Mouse (Mus musculus): ENCODE measurements around the gene Galc.

Gene Galc

GRCm38 (mm10) chr12:98258845-98259517 is at the start of gene Galc:
Galc (minus strand) TSS chr12:98259459.
- DNase-seq: peak; percentile 92

- no peak for DNase-seq
Observed at GRCm38 (mm10) chr12:98307179-98307915, 48.1 kb upstream of the Galc start.

GRCm38 (mm10) chr12:98303013-98303412 is 43.8 kb upstream of the Galc start:
- no peak for DNase-seq

DNA sequence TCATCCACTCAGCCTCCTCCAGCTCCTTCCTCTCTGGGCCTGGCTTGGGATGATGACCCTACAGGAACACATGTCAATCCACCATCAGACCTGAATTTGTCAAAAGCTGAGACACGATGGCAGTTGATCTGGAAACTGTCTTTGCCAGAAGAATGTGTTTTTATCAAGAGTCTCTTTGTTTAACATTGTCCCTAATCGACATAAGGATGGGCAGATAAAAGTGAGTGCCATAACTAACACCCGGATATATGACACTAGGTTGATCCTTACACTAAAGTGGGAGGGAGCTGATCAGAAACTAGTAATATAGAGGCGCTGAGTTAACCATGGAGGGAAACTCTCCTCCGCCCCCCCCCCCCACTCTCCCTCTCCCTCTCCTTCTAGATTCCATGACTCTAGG is 42.7 kb upstream of the Galc start:
- DNase-seq: no peak

GRCm38 (mm10) chr12:98294241-98294640 is 35.0 kb upstream of the Galc start:
- no peak for DNase-seq

DNA sequence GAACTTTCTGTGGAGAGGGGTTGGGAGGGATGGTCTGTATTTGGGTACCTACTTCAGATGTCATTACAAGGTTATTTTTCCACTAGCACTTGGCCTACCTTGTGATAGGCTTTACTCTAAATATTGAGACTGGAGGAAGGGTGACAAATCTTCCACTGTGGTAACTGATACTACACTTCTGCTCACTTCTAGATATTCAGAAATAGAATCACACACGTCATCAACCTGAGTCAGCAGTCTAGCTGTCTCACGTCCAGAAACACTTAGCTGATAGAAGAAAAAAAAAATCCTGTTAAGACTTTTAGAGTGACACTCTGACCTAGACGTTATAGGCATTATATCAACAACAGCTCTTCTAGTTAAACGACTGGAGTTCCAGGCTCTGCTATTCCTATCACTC is 33.0 kb upstream of the Galc start:
- no peak for DNase-seq

DNA sequence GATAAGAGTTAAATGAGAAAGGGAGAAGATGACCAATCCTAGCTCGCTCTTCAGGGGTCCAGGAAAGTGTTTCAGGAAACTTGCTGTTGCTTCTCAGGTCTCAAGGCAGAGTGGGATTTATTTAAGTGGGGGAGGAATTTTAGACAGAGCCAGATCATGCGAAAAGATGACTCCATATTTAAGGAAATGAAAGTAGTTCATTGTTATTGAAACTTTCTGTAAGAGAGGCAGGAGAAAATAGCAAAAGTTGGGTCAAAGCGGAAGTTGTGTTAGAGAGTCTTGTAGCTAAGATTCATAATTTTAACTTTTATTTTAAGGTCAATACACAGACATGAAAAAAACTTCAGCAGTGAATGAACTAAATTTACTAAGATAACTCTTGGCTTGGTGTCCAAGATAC is 31.2 kb upstream of the Galc start:
- DNase-seq: no peak

- no peak for DNase-seq
Observed at GRCm38 (mm10) chr12:98284477-98284876, 25.2 kb upstream of the Galc start.

GRCm38 (mm10) chr12:98283487-98283860 is 24.2 kb upstream of the Galc start:
- DNase-seq: no peak

DNA sequence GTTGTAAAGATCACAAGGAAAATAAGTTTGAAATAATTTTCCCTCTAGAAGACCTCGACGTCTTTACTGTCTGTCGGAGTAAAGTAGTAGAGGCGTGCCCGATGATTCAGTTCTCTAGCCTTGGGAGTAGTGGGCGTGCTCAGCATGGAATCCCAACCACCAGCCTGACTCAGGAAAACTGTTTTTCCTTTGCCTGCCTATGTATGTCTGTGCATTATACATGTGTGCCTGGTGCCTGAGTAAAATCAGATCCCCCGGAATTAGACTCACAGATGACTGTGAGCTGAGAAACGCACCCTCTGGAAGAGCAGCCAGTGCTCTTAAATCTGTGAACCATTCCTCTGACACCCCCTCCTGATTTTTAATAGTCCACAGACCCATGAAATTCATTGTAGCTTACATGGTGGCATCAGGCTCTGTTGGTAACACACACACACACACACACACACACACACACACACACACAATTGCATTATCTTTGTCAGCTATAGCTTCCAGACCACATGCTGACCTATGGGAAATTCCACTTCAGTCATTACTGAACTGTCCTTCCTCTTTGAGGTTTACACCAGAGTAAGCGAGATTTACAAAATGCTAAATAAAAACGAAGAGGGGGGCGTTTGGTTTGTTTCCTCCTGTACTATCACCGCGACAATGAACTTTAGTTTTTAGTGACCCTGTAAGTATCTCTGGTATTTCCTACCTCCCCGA is 23.7 kb upstream of the Galc start:
- DNase-seq: no peak

- DNase-seq: no peak
Observed at GRCm38 (mm10) chr12:98280996-98281395, 21.7 kb upstream of the Galc start.

DNA sequence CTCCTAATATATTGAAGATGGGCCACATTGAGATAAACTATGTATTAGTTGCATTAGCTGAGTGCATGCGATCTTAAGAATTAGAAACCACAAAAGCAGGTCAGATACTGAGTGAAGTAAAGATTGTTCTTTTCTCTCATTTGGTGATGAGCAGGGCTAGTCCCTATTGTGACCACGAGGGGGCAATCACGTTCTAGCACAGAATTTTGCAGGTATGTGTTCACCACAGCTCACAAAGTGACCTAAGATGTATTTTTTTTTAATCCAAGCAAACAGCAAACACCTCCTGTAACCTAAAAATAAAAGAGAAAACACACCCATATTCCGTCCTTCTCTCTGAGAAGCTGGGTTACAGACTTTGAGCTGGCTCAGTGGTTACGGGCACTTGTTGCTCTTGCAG is 21.3 kb upstream of the Galc start:
- peak; percentile 57 for DNase-seq

- DNase-seq: no peak
Observed at GRCm38 (mm10) chr12:98272433-98272832, 13.2 kb upstream of the Galc start.

- DNase-seq: no peak
Observed at GRCm38 (mm10) chr12:98270810-98271566, 11.7 kb upstream of the Galc start.

DNA sequence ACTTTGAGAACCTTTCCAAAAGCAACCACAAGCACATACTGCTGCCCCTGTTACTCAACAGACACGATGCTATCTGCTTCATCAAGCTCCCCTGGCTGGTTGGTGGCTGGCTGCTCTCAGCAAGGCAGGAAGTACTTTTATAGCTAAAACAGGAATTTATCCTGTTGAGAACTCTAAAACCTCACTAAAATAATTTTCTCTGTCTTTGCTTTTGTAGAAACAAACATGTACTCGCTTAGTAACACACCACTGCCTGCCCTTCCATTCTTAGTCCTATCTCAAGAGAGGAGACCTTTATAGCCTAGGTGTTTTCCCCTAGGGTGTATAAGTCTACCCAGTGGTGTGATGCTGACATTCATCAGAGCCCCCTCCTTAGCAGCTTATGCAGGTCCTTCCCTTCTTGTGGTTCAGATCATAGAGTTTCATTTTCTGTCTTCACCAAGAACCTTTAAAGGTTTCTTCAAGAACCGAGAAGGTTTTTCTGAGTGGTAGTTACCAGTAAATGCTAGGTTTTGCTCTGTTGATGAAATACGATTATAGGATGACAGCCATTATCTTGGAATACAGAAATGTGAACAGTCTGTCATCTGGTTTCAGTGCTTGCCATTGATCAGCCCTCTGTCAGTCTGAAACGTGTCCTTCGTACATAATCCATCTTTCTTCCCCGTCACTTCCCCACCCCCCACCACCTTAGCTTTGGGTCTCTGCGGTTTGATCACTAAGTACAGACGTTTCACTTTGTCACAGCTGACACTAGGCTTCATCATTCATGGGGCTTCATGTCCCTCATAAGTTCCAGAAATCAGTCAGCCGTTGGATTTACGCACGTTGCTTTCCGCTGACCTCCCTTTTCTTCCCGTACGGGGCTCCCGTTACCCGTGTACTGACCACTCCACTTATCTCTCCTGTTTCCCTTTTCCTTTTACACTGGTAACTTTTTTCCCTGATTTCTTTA is 10.8 kb upstream of the Galc start:
- no peak for DNase-seq

DNA sequence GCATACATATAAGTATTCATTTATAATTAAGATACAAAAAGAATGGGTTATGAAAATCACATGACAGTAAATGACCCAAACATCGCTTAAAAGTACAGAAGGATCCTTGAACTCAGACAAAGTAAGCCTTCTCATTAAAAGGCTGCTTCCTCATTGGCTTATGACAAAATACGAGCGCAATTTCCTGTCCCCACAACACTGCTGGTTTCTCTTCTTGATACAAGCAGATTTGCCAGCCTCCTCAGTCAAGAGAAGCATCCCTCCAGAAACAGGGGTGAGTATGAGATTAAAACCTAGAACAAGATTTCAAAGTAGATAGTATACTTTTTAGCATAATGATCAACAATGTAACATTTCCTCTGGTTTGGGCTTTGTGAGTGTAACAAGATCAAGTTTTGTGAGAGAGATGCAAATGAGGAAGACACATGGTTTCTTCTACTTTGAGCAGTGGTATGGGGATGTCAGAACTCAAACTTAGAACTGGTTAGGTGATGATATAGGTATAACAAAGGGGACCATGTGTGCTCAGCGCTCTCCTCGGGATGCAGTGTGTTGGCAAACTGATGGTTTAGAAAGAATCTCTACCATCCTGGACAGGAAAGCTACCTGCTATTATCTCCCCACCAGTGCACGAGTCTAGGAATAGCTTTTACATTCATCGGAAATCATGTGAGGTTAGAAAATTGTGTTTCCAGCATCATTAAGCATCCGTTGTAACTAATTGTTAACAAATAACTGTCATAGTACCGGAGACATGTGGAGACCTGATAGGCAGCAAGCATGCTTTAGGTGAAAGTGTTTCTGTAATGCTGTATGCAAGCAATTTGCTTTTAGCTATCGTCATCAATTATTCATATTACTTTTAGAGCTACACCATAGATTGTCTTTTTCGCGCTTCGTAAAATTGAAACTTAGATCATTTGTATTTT is 9.4 kb upstream of the Galc start, which contains the start of gene Gpr65:
Gpr65 (plus strand) TSS at position 195 of the 929 bp plus-strand sequence.
- no peak for DNase-seq

DNA sequence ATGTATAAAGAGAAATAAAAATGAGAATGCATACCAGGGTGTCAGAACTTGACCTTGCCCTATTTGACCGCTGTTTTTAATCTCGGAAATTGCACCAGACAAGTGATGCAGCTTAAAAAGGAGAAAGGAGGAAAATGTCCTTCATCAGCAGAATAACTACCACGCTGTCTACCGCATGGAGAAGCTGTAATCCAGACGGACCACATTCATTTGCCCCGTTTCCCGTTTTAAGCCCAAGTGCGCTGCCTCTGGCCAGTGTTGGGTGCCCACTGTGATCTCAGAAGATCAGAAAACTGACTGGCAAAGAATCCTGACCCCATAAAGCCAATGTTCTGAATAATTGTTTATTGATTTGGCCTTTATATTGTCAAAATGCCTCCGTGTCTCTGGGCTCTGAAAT is 6.4 kb upstream of the Galc start:
- DNase-seq: no peak

DNA sequence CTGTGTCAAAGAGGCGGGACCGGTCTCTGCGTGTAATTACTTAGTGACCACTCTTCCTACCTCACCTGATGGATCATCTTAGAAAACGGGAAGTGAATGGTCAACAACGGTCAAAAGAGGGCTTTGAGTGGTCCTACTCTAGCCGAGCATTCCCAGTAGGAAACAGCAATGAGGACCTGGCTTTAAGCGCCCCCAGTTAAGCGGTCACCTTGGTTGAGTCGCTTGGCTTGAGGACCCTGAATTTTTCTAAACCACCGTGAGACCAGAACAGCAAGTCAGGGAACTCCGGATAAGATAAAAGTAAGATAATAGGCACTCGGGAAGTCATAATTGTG is 226 bp upstream of the Galc start:
- DNase-seq: no peak

DNA sequence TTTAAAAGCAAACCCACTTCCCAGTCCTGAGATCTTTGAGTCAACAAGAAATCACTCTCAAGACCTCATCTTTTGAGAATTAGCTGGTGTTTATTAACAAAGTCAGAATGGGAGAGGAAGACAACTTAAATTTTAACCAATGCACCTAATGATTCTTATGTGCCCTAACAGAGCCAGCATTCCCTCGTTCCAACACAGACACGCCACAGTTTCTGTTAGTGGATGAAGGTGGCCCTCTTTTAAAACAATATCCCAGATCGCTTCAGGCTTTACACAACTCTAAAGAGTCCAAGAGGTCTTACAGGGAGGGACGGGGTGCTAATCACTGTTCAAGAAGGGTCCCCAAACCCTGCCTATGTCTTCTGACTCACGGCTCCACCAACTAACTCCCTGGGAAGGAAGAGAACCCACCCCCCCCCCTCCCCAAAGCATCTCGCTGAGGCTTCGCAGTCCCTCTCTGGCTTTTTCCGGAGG is 851 bp downstream of the Galc start:
- peak; percentile 41 for DNase-seq

DNA sequence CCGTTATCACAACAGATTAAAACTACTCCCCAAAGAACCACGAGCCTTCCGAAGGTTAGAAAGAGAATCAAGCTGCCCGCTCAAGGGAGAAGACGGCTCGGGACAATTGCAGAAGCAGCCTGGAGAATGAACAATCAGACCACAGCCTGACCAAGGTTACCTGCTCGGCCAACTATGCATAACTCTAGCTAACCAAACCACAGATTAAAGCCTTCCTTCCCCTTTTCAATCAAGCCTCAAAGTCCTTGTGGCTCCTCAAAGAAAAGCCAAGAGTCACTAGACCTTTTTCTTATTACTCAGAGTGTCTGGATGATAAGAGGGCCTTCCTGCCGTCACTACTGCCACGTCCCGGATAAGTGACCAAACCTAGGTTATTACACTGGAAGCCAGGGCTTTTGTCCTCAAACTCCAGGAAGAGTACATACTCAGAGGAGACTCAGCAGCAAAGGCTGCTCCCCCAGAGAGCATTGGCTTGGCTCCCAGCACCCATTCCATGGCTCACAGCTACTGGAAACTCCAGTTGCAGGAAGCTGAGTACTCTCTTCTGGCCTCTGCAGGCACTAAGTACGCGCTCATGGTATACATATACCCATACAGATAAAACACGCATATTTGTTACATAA is 3.8 kb downstream of the Galc start:
- peak; percentile 4 for DNase-seq
